Mouse (Mus musculus): ENCODE data around the gene Vamp1.
A peak's percentile ranks its signal among the peaks of the same experiment; 100 is the strongest.

DNA sequence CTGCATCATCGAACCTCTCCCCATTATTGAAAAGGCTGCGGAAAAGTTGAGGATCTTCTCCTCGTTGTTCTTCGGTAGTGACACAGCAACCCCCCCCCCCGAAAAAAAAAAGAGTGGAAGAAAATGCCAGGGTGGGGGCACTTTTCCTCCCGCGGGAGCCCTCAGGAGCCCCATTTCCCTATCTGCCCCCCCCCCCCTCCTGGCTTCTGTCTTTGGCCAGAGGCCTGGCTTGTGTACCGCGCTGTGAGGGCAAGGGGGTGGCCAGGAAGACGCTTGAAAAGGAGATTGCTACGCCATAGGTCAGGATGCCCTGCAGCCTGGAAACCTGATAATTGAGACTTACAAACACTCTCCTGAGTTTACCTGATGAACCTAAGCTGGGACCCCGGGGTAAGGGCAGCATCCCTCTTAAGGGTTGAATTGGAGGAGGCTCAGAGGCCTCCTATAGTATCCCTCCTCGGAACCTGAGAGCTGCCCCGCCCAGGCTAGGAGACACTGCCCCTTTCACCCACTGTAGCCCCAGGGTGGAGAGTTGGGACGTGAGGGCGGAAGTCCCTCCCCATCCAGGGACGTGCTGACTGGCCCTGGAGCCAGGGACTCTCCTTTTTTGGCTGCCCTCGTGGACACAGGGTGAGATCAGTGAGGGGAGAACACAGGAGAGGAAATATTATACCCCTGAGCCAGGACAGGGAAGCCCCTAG lies 49.1 kb upstream of the Vamp1 start, which contains the start of gene Gapdh:
- TF ChIP-seq CTCF (IDR thresholded peaks at IDR 0.05; ENCODE audit: low read depth, low read length) (no peak), POLR2A (IDR thresholded peaks at IDR 0.05; ENCODE audit: extremely low read depth, insufficient read depth, low read length) (peak; percentile 54; the same call in 1 of the 2 replicates)
